17 mouse cellular contexts compared by ENCODE assay signal in genomic region chr1:173329185-173329584, GRCm38 (mm10). TPM values are rescaled to one million over a fixed set of nuclear protein-coding genes. Genes with fewer than 3 reads are reported as not detected.
DNase-seq lines count a peak whose midpoint lies in the region; ATAC-seq lines count a peak whose summit lies in the region.
"Had no signal": no experiment of that assay in that cellular context is flagged by ENCODE, and none has a peak within 500 bp of the region (broad histone marks: within the 10 kb centered on the region; RNA-seq: fewer than 3 reads in every experiment).

No protein-coding gene starts in this region.

- no peaks in the 10 kb centered on the region for H3K36me3 ChIP-seq in forebrain, embryonic 14.5 days (ENCODE audit: control insufficient read depth, insufficient read depth, low read length)
- H3K36me3 ChIP-seq in forebrain, embryonic 12.5 days (replicated peaks): no peaks in the 10 kb centered on the region
- H3K36me3 ChIP-seq in megakaryocyte, embryonic 14.5 days (replicated peaks; ENCODE audit: low read length): peaks cover 25% of the 10 kb centered on the region
- no peaks in the 10 kb centered on the region for H3K36me3 ChIP-seq in liver, embryonic 11.5 days (ENCODE audit: control insufficient read depth, insufficient read depth, low read length)
- H3K36me3 ChIP-seq in neural tube, embryonic 14.5 days (ENCODE audit: control insufficient read depth, insufficient read depth, low read length): no peaks in the 10 kb centered on the region
- H3K36me3 ChIP-seq: lung, embryonic 15.5 days; stomach, embryonic 15.5 days had no signal

- no peak for DNase-seq in forebrain, embryonic 14.5 days (ENCODE audit: low spot score)
- DNase-seq in liver, embryonic 11.5 days (ENCODE audit: low spot score): no peak
- no peak for DNase-seq in adrenal gland, adult 18-20 months (ENCODE audit: low spot score in 2 of 2)
- DNase-seq in cerebellum, adult 11-12 months: no peak
- DNase-seq: embryo, embryonic 11 days; right cerebral cortex, adult 18-20 months had no signal

- H3K4me1 ChIP-seq in forebrain, embryonic 14.5 days (ENCODE audit: control insufficient read depth, insufficient read depth, low read length): peaks cover 2% of the 10 kb centered on the region; the same call in 1 of the 2 replicates
- H3K4me1 ChIP-seq in forebrain, embryonic 12.5 days: peaks cover 12% of the 10 kb centered on the region; the same call in 1 of the 2 replicates
- H3K4me1 ChIP-seq in megakaryocyte, embryonic 14.5 days: peaks cover 97% of the 10 kb centered on the region
- peaks cover 24% of the 10 kb centered on the region for H3K4me1 ChIP-seq in liver, embryonic 11.5 days (replicated peaks; ENCODE audit: control insufficient read depth, insufficient read depth, low read length)
- H3K4me1 ChIP-seq in neural tube, embryonic 14.5 days (ENCODE audit: control insufficient read depth, insufficient read depth, low read length): no peaks in the 10 kb centered on the region
- H3K4me1 ChIP-seq: lung, embryonic 15.5 days; stomach, embryonic 15.5 days had no signal

- 45% methylated on average over 4 of the region's 4 CpGs for WGBS in forebrain, embryonic 14.5 days
- WGBS in forebrain, embryonic 12.5 days: 55% methylated on average over 4 of the region's 4 CpGs
- 10% methylated on average over 4 of the region's 4 CpGs for WGBS in liver, embryonic 11.5 days
- WGBS in neural tube, embryonic 14.5 days: 41% methylated on average over 4 of the region's 4 CpGs

- H3K9me3 ChIP-seq in forebrain, embryonic 14.5 days (replicated peaks; ENCODE audit: control insufficient read depth, low read length): no peaks in the 10 kb centered on the region
- no peaks in the 10 kb centered on the region for H3K9me3 ChIP-seq in forebrain, embryonic 12.5 days
- H3K9me3 ChIP-seq in megakaryocyte, embryonic 14.5 days: no peaks in the 10 kb centered on the region
- H3K9me3 ChIP-seq in liver, embryonic 11.5 days (ENCODE audit: control insufficient read depth, low read length): no peaks in the 10 kb centered on the region
- no peaks in the 10 kb centered on the region for H3K9me3 ChIP-seq in neural tube, embryonic 14.5 days (ENCODE audit: control insufficient read depth, low read length)
- H3K9me3 ChIP-seq: lung, embryonic 15.5 days; stomach, embryonic 15.5 days had no signal

- H3K27ac ChIP-seq in forebrain, embryonic 14.5 days (ENCODE audit: low read depth, low read length): no peak overlapping the region
- no peak overlapping the region for H3K27ac ChIP-seq in forebrain, embryonic 12.5 days
- H3K27ac ChIP-seq in liver, embryonic 11.5 days (ENCODE audit: low read depth, low read length): 0 out of 2 replicates have a peak overlapping the region, but pooled peaks have one; percentile 45
- H3K27ac ChIP-seq in neural tube, embryonic 14.5 days (ENCODE audit: low read depth, low read length): peak overlapping the region; percentile 60
- H3K27ac ChIP-seq: lung, embryonic 15.5 days; stomach, embryonic 15.5 days had no signal

- no peak overlapping the region for H3K9ac ChIP-seq in forebrain, embryonic 14.5 days (ENCODE audit: low read length)
- H3K9ac ChIP-seq in forebrain, embryonic 12.5 days: no peak overlapping the region
- H3K9ac ChIP-seq in liver, embryonic 11.5 days (ENCODE audit: low read depth, low read length): no peak overlapping the region
- H3K9ac ChIP-seq in neural tube, embryonic 14.5 days (replicated peaks; ENCODE audit: low read depth, low read length): no peak overlapping the region
- H3K9ac ChIP-seq: lung, embryonic 15.5 days; stomach, embryonic 15.5 days had no signal

- no peaks in the 10 kb centered on the region for H3K27me3 ChIP-seq in forebrain, embryonic 14.5 days (replicated peaks; ENCODE audit: control insufficient read depth, insufficient read depth, low read length)
- H3K27me3 ChIP-seq in forebrain, embryonic 12.5 days: no peaks in the 10 kb centered on the region
- H3K27me3 ChIP-seq in megakaryocyte, embryonic 14.5 days (replicated peaks): no peaks in the 10 kb centered on the region
- H3K27me3 ChIP-seq in liver, embryonic 11.5 days (replicated peaks; ENCODE audit: control insufficient read depth, insufficient read depth, low read length): no peaks in the 10 kb centered on the region
- no peaks in the 10 kb centered on the region for H3K27me3 ChIP-seq in neural tube, embryonic 14.5 days (ENCODE audit: control insufficient read depth, insufficient read depth, low read length)
- H3K27me3 ChIP-seq: lung, embryonic 15.5 days; stomach, embryonic 15.5 days had no signal

- no peak overlapping the region for H3K4me3 ChIP-seq in forebrain, embryonic 14.5 days (ENCODE audit: low read depth, low read length)
- H3K4me3 ChIP-seq in forebrain, embryonic 12.5 days (replicated peaks): no peak overlapping the region
- peak overlapping the region; percentile 84 for H3K4me3 ChIP-seq in megakaryocyte, embryonic 14.5 days (replicated peaks)
- H3K4me3 ChIP-seq in liver, embryonic 11.5 days (ENCODE audit: low read depth, low read length): no peak overlapping the region
- H3K4me3 ChIP-seq in neural tube, embryonic 14.5 days (ENCODE audit: low read depth, low read length): no peak overlapping the region
- H3K4me3 ChIP-seq: lung, embryonic 15.5 days; stomach, embryonic 15.5 days had no signal

- ATAC-seq in forebrain, embryonic 14.5 days: 0 out of 2 replicates have a peak, but pooled peaks have one; percentile 16
- no peak for ATAC-seq in forebrain, embryonic 12.5 days (ENCODE audit: low FRiP score)
- ATAC-seq in megakaryocyte, adult 5-6 weeks (ENCODE audit: poor library complexity, severe bottlenecking): no peak
- ATAC-seq in liver, embryonic 11.5 days (replicated peaks; ENCODE audit: low FRiP score): peak; percentile 58
- ATAC-seq in neural tube, embryonic 14.5 days (ENCODE audit: low read depth): peak; percentile 32

- H3K4me2 ChIP-seq in forebrain, embryonic 14.5 days (ENCODE audit: low read length): no peak overlapping the region
- no peak overlapping the region for H3K4me2 ChIP-seq in forebrain, embryonic 12.5 days
- peak overlapping the region; percentile 42 for H3K4me2 ChIP-seq in liver, embryonic 11.5 days
- no peak overlapping the region for H3K4me2 ChIP-seq in neural tube, embryonic 14.5 days (ENCODE audit: low read depth, low read length)
- H3K4me2 ChIP-seq: lung, embryonic 15.5 days; stomach, embryonic 15.5 days had no signal

RNA-seq across cellular contexts. Expression of gene Ackr1, which starts 4.4 kb away (rescaled TPM):
- polyA plus RNA-seq in forebrain, embryonic 14.5 days (2014; fragmentation: Nextera tagmentation; extraction: Ambion mirVana): 10.5 and 12.0 TPM in 2 replicates
- 4.4 and 5.1 TPM in 2 replicates for polyA plus RNA-seq in forebrain, embryonic 12.5 days (2016; fragmentation: Nextera tagmentation; extraction: Ambion mirVana)
- polyA plus RNA-seq in megakaryocyte, embryonic 14.5 days (2012; ENCODE audit: insufficient read depth, low replicate concordance): 1.4 and 1.6 TPM in 2 replicates
- total RNA-seq in megakaryocyte, adult 5-6 weeks (2015): 1.0 and 1.8 TPM in 2 replicates
- total RNA-seq in megakaryocyte, adult 5-6 weeks (2017): 0.40 and 1.0 TPM in 2 replicates
- polyA plus RNA-seq in liver, embryonic 11.5 days (2014; fragmentation: Nextera tagmentation; extraction: Ambion mirVana): 15.0 and 16.5 TPM in 2 replicates
- 34.4 and 35.6 TPM in 2 replicates for polyA plus RNA-seq in neural tube, embryonic 14.5 days (2014; fragmentation: Nextera tagmentation; extraction: Ambion mirVana)
- total RNA-seq in adrenal gland, adult 18-20 months (2021): 1 to 10 TPM in 1 of 2 experiments, under 1 TPM in 1; 0.63 to 2.0 TPM
- total RNA-seq: granulocyte monocyte progenitor cell, adult 5-6 weeks had no signal

RNA-seq across cellular contexts. Expression of gene Aim2, which starts 21.5 kb away (rescaled TPM):
- polyA plus RNA-seq in forebrain, embryonic 14.5 days (2014; fragmentation: Nextera tagmentation; extraction: Ambion mirVana): 2.3 and 4.0 TPM in 2 replicates
- polyA plus RNA-seq in forebrain, embryonic 12.5 days (2016; fragmentation: Nextera tagmentation; extraction: Ambion mirVana): 6.9 and 7.5 TPM in 2 replicates
- 0.08 TPM in 1 of 2 replicates, not detected in the other for polyA plus RNA-seq in megakaryocyte, embryonic 14.5 days (2012; ENCODE audit: insufficient read depth, low replicate concordance)
- total RNA-seq in megakaryocyte, adult 5-6 weeks (2015): 56.4 and 68.1 TPM in 2 replicates
- 91.8 and 109 TPM in 2 replicates for total RNA-seq in megakaryocyte, adult 5-6 weeks (2017)
- polyA plus RNA-seq in liver, embryonic 11.5 days (2014; fragmentation: Nextera tagmentation; extraction: Ambion mirVana): 1.1 and 3.2 TPM in 2 replicates
- polyA plus RNA-seq in neural tube, embryonic 14.5 days (2014; fragmentation: Nextera tagmentation; extraction: Ambion mirVana): 1.1 and 2.7 TPM in 2 replicates
- 1 to 10 TPM; 1.1 to 2.0 TPM for total RNA-seq in adrenal gland, adult 18-20 months (2021)

RNA-seq across cellular contexts. Expression of gene Cadm3, which starts 38.3 kb away (rescaled TPM):
- 59.8 and 77.6 TPM in 2 replicates for polyA plus RNA-seq in forebrain, embryonic 14.5 days (2014; fragmentation: Nextera tagmentation; extraction: Ambion mirVana)
- 12.6 and 22.2 TPM in 2 replicates for polyA plus RNA-seq in forebrain, embryonic 12.5 days (2016; fragmentation: Nextera tagmentation; extraction: Ambion mirVana)
- polyA plus RNA-seq in megakaryocyte, embryonic 14.5 days (2012; ENCODE audit: insufficient read depth, low replicate concordance): not detected in 2 replicates
- 1.5 and 2.1 TPM in 2 replicates for total RNA-seq in megakaryocyte, adult 5-6 weeks (2015)
- 0.51 and 5.2 TPM in 2 replicates for total RNA-seq in megakaryocyte, adult 5-6 weeks (2017)
- 1.1 and 1.5 TPM in 2 replicates for polyA plus RNA-seq in liver, embryonic 11.5 days (2014; fragmentation: Nextera tagmentation; extraction: Ambion mirVana)
- 151 and 174 TPM in 2 replicates for polyA plus RNA-seq in neural tube, embryonic 14.5 days (2014; fragmentation: Nextera tagmentation; extraction: Ambion mirVana)
- total RNA-seq in adrenal gland, adult 18-20 months (2021): 1 to 10 TPM; 4.0 to 8.9 TPM

RNA-seq across cellular contexts. Expression of gene Mptx2, which starts 51.6 kb away (rescaled TPM):
- polyA plus RNA-seq in forebrain, embryonic 14.5 days (2014; fragmentation: Nextera tagmentation; extraction: Ambion mirVana): not detected in 2 replicates
- polyA plus RNA-seq in forebrain, embryonic 12.5 days (2016; fragmentation: Nextera tagmentation; extraction: Ambion mirVana): not detected in 2 replicates
- not detected in 2 replicates for polyA plus RNA-seq in megakaryocyte, embryonic 14.5 days (2012; ENCODE audit: insufficient read depth, low replicate concordance)
- total RNA-seq in megakaryocyte, adult 5-6 weeks (2015): not detected in 2 replicates
- not detected in 2 replicates for total RNA-seq in megakaryocyte, adult 5-6 weeks (2017)
- not detected in 2 replicates for polyA plus RNA-seq in liver, embryonic 11.5 days (2014; fragmentation: Nextera tagmentation; extraction: Ambion mirVana)
- not detected in 2 replicates for polyA plus RNA-seq in neural tube, embryonic 14.5 days (2014; fragmentation: Nextera tagmentation; extraction: Ambion mirVana)
- not detected for total RNA-seq in adrenal gland, adult 18-20 months (2021)
- total RNA-seq: granulocyte monocyte progenitor cell, adult 5-6 weeks; layer of hippocampus, adult 18-20 months; left cerebral cortex, postnatal 14 days had no signal
- polyA plus RNA-seq: forebrain, embryonic 11.5 days; intestine, embryonic 14.5 days; lung, embryonic 15.5 days; stomach, embryonic 15.5 days had no signal

Comparison
In these comparisons a context has a peak if more than half of its experiments do, and no peak if none do; other contexts are left out.
1. ATAC-seq: peak in forebrain, embryonic 14.5 days (single experiment), liver, embryonic 11.5 days (single experiment) and neural tube, embryonic 14.5 days (single experiment); none in forebrain, embryonic 12.5 days (single experiment) and megakaryocyte, adult 5-6 weeks (single experiment).
2. H3K27ac ChIP-seq: peak in liver, embryonic 11.5 days (single experiment) and neural tube, embryonic 14.5 days (single experiment); none in forebrain, embryonic 14.5 days (single experiment) and forebrain, embryonic 12.5 days (single experiment).